Mouse (Mus musculus): Measurements from ENCODE around the gene Spsb1. TPM values are rescaled to one million over a fixed set of nuclear protein-coding genes. Genes with fewer than 3 reads are reported as not detected.

Spsb1 gene
- total RNA-seq, 2 experiments from 2014 or later = 17.7 to 19.6 TPM

DNA sequence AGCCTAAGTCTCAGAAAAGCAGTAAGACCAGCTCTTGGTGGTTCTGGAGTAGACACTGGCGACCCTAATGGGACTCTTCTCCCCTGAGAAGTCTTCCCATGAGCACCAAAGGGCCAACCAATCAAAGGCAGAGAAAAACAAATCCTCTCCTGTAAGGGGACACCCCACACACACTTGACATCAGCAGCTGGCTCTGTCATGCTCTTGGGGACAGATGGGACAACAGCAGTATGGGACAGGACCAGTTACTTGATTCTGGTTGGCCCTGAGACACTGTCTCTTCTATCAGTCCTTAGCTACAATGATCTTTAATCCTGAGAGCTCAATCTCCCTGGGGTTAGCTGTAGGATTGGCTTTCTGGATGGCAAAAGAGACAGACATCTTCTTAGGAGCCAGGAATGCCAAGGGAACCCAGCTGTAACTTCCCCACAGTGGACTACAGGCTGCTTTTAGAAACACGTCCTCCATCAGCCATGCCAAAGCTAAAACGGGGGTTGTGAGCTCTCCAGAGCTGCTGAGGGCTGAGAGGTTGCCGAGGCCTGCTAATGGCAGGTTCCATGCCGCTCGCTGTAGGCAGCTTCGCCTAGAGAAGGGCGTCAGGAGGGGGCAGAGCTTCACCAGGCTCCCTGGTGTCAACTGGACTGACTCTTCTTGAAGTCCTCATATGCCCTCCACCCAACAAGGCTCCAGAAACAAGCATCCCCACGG, 22.6 kb downstream of the Spsb1 start:
- DNase-seq (ENCODE audit: low spot score in 2 of 2) = no peak
- intact Hi-C loops (cut with DNase I) = no loop called here

- DNase-seq (ENCODE audit: low spot score in 2 of 2) = no peak
- intact Hi-C loops (cut with DNase I) = no loop called here
These were observed 24.1 kb downstream of the Spsb1 start for GRCm38 (mm10) chr4:149930755-149931154.

GRCm38 (mm10) chr4:149923014-149923413, 31.8 kb downstream of the Spsb1 start:
- DNase-seq (ENCODE audit: low spot score in 2 of 2) = no peak
- intact Hi-C loops (cut with DNase I) = no loop called here

DNA sequence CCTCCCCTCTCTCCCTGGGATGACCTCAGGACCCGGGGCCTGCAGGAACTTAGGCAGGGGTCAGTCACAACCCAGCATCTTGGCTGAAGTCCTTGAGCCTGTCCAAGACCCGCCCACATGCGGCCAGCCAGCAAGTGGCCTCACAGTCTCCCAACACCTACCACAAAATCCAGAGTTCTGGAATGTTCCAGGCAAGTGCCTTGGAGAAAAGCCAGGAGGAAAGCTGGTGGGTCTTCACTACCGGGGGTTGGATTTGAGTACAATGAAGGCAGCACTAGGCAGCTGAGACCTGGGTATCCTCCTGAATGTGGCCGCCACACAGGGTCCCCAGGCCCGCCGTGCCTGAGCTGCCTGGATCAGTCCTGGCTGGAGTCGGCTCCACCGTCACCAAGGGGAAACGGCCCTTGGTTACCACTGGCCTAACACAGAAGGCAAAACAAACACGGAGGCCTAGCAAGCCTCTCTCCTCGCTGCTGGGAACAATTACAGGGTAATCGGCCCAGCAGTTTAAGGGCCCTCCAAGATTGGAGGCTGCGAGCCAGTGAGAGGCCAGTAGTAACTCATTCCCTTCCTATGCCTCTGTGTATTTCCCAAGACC, 32.6 kb downstream of the Spsb1 start:
- DNase-seq (ENCODE audit: low spot score in 2 of 2) = peak in 1 of 2 experiments; percentile 39

GRCm38 (mm10) chr4:149920886-149921285, 34.0 kb downstream of the Spsb1 start:
- intact Hi-C loops (cut with DNase I) = no loop called here
- DNase-seq (ENCODE audit: low spot score in 2 of 2) = no peak

More for the DNA sequence above, 32.6 kb downstream of the Spsb1 start:
- intact Hi-C loops (cut with DNase I) = no loop called here

GRCm38 (mm10) chr4:149918455-149919070, 36.3 kb downstream of the Spsb1 start:
- peak; percentile 51 to 75 for DNase-seq (ENCODE audit: low spot score in 2 of 2)
- intact Hi-C loops (cut with DNase I) = no loop called here

- no peak for DNase-seq (ENCODE audit: low spot score in 2 of 2)
- intact Hi-C loops (cut with DNase I) = no loop called here
These were observed 38.0 kb downstream of the Spsb1 start for GRCm38 (mm10) chr4:149916831-149917230.

DNA sequence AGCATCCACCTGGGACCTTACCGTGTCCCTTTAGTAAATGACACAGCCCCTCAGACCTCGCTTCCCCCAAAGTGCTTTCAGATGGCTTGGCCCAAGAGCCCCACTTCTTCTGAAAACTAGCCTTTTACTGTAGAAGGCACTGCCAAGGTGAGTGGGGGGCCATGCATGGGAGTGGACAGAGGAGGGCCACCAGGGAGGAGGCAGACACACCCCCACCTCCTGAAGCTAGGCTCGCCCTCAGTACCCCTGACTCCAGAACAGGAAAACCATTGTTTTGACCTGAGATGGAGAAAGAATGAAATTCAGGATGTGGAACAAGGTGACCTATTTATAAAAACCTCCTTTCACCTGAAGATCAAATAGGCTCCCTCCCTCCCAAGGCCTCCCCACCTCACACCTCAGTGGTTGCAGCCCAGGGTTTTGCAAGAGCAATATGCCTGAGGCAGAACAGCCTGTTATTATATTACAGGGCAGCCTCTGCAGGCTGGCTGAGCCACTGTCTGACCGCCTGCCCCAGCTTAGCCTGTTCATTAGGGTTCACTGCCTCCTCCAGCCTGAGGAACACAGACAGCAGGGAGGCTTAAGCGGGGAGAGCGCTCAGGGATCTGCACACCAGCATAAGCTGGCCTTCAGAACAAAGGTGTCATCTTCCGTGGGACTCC, 41.0 kb downstream of the Spsb1 start:
- intact Hi-C loops (cut with DNase I) = no loop called here

DNA sequence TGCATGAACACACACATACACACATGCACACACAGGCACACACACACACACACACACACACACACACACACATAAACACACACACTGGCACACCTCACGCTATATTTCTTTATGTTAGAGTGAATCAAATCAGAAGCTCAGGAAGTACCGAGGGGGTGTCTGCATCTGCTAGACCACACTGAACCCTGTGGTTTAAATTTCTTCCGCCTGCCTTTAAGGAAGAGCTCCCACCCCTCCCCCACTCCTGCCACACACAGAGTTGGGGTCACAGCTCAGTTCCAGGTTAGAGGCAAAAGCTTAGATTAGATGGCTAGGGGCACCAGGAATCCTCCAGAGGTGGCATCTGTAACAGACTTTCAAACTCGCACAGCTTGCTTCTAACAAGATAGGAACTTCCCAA, 42.4 kb downstream of the Spsb1 start:
- DNase-seq (ENCODE audit: low spot score in 2 of 2) = peak; percentile 18 to 33
- intact Hi-C loops (cut with DNase I) = no loop called here

More for the DNA sequence above, 41.0 kb downstream of the Spsb1 start:
- DNase-seq (ENCODE audit: low spot score in 2 of 2) = no peak

GRCm38 (mm10) chr4:149910558-149910957, 44.3 kb downstream of the Spsb1 start:
- intact Hi-C loops (cut with DNase I) = no loop called here
- no peak for DNase-seq (ENCODE audit: low spot score in 2 of 2)

DNA sequence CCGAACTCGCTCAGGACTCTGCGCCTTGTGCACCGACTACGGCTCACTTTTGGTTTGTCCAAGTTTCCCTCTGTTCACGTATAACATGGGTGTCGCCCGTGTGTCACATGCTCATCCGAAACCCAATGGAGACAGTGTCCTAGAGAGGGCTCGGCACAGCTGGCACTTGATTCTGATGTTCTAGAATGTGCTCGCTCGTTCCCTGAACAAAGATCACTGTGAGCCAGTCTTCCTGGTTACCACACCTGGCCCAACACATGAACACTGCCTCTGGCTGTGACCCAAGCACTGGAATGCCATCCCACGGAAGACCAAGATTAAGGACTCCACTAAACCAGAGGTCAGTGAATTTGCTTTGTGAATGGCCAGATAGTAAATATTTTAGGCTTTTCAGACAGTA, 45.3 kb downstream of the Spsb1 start:
- DNase-seq (ENCODE audit: low spot score in 2 of 2) = no peak
- intact Hi-C loops (cut with DNase I) = no loop called here

DNA sequence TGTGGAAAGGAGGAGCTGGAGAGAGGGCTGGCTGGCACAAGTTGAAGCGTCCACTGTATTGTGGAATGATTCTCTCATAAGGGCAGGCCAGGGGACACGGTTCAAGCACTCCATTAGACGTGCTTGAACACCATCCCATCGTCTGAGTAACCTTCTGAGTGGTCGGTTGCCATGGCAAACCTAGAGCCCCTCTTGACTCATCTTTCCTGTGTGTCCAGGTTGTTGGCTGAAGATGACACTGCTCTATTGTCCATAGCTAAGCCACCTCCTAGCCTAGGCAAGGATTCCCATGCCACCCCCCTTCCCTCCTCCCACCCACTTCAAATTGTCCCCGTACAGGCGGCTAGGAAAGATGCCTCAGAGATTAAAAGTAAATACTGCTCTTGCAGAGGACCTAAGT, 45.9 kb downstream of the Spsb1 start:
- no peak for DNase-seq (ENCODE audit: low spot score in 2 of 2)

GRCm38 (mm10) chr4:149907656-149908055, 47.2 kb downstream of the Spsb1 start:
- intact Hi-C loops (cut with DNase I) = no loop called here
- DNase-seq (ENCODE audit: low spot score in 2 of 2) = no peak

More for the DNA sequence above, 45.9 kb downstream of the Spsb1 start:
- intact Hi-C loops (cut with DNase I) = no loop called here

DNA sequence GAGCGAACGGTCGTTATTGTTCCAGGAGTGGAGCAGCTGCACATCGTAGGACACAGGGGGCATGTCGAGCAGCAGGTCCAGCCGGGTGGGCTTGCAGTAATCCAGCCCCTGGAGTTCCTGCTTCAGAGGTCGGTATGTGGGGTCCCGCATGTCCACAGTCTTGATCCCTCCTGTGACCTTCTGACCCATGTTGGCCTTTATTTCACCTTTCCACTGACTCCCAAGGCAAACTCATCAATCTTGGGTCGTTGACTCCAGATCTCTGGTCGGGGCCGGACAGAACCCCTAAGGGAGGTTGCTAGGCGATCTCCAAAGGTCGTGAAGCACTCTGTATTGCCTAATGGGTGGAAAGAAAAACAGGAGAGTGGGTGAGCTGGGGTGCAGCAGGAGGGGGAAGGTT, 47.9 kb downstream of the Spsb1 start:
- DNase-seq (ENCODE audit: low spot score in 2 of 2) = no peak
- intact Hi-C loops (cut with DNase I) = no loop called here

DNA sequence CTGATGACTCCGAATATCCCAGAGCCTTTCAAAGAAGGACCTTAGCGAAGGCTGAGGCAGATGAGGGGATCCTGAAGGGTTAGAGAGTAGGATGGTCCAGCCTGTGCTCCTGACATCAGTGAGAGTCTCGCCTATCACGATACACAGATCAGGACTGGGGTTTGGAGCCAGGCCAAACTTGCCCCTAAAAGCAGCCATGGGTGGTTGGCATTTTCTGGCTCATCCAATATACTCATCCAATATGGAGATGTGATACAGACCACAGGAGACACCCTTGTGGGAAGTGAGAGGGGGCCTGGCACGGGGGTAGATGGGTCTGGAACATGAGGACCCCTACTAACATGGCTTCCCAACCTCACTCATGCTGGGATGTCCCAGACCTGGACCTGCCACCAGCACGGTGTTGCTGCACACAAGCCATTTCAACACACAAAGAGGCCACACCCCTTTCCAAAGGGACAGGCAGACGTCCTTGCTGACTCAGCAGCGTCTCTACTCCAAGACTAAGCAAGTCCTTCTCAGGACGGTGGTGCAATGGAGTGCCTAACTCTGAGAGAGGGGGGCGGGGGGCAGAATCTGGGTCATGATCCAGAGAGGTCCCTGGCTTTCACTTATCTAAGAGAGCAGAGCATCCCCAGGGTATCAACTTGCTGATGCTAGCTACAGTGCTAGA, 49.4 kb downstream of the Spsb1 start:
- intact Hi-C loops (cut with DNase I) = no loop called here
- no peak for DNase-seq (ENCODE audit: low spot score in 2 of 2)

GRCm38 (mm10) chr4:149903026-149903425, 51.8 kb downstream of the Spsb1 start:
- no peak for DNase-seq (ENCODE audit: low spot score in 2 of 2)
- intact Hi-C loops (cut with DNase I) = no loop called here

GRCm38 (mm10) chr4:149901349-149901782, 53.5 kb downstream of the Spsb1 start:
- DNase-seq (ENCODE audit: low spot score in 2 of 2) = peak in 1 of 2 experiments; percentile 55
- intact Hi-C loops (cut with DNase I) = no loop called here

GRCm38 (mm10) chr4:149897661-149898260, 57.1 kb downstream of the Spsb1 start:
- intact Hi-C loops (cut with DNase I) = no loop called here
- DNase-seq (ENCODE audit: low spot score in 2 of 2) = no peak

DNA sequence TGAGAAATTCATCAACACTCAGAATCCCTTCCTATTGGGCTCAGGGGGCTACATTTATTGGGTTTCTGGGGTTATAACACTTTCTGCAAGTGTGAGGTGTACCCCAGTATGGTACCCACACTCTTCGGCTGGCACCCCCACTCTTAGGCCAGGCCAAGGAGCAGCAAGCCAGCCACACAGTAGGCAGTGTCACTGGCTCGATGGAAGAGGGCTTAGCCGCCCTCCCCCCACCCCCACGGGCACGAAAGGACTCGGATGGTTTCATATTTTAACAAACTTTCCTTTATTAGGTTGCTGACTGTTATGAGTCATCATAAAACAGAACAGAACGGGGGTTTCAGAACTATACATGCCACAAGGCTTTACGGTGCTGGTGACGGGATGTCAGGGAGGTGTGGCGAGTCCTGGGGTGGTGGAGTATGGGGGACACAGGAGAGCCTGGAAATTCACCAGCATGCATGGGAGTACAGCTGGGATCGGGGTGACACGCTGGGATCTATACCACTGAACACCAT, 58.8 kb downstream of the Spsb1 start:
- intact Hi-C loops (cut with DNase I) = no loop called here
- DNase-seq (ENCODE audit: low spot score in 2 of 2) = no peak

Measured in left cerebral cortex, postnatal 14 days (tissue).